Mouse (Mus musculus) kidney, adult 2 months (tissue): ENCODE data around the gene Mapk3.

Source experiments
- CTCF ChIP-seq: fragments of 200-500 bp; conservative IDR thresholded peaks from 2 replicates; pipeline ENCODE4 v1.5.1; 2011; ENCODE audit warnings: low read depth, mild to moderate bottlenecking, control low read depth, low read length, moderate library complexity, mixed read lengths; ENCODE audit not compliant: insufficient read depth, insufficient read length
- POLR2A ChIP-seq: fragments of 200-500 bp; IDR thresholded peaks from one replicate; pipeline ENCODE4 v1.6.1; 2011; ENCODE audit warnings: low read depth, low read length, control low read depth

DNA sequence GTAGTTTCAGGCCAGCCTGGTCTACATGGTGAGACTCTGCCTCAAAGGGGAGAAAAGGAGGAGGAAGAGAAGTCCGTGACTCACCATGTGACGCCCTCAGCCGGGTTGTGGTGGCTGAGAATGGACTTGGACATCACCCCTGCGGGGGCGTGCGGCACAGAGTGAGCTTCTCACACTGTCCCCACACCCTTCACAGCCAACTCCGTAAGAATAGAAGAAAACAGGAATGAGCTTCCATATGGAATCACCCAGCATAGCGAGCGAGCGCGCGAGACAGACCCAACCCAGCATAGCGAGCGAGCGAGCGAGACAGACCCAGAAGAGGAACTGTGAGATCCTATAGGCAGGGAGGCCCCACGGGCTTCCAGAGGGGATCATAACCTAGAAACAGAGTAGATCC is 19.9 kb upstream of the Mapk3 start:
- TF ChIP-seq CTCF (no peak), POLR2A (no peak)
